Mouse (Mus musculus): ENCODE results near the gene Cabp7. TPM values are rescaled to one million over a fixed set of nuclear protein-coding genes. Genes with fewer than 3 reads are reported as not detected.

Gene Cabp7
- polyA plus RNA-seq, 1 experiment from 2014 or later = 0.17 TPM

GRCm38 (mm10) chr11:4772925-4773324, 26.3 kb upstream of the Cabp7 start:
- TF ChIP-seq CTCF (IDR thresholded peaks at IDR 0.05; ENCODE audit: low read depth) = peak; percentile 67
- Histone ChIP-seq H3K4me1 (ENCODE audit: insufficient read depth) (no peaks in the 10 kb centered on the region), H3K9me3 (ENCODE audit: low read depth, low read length) (no peaks in the 10 kb centered on the region), H3K36me3 (ENCODE audit: insufficient read depth) (peaks cover 4% of the 10 kb centered on the region), H3K27ac (ENCODE audit: low read depth) (no peak overlapping the region), H3K4me3 (ENCODE audit: low read depth, low read length) (no peak overlapping the region), H3K27me3 (ENCODE audit: insufficient read depth, low read length) (no peaks in the 10 kb centered on the region), H3K4me2 (no peak overlapping the region), H3K9ac (no peak overlapping the region)
- 26% methylated on average over 3 of the region's 3 CpGs for WGBS
- ATAC-seq (ENCODE audit: insufficient read depth) = no peak
- DNase-seq = peak; percentile 78

- Histone ChIP-seq H3K4me1 (ENCODE audit: insufficient read depth) (no peaks in the 10 kb centered on the region), H3K36me3 (ENCODE audit: insufficient read depth) (peaks cover 9% of the 10 kb centered on the region; the same call in 1 of the 2 replicates), H3K4me2 (no peak overlapping the region), H3K9ac (no peak overlapping the region), H3K4me3 (ENCODE audit: low read depth, low read length) (no peak overlapping the region), H3K27ac (ENCODE audit: low read depth) (no peak overlapping the region), H3K9me3 (ENCODE audit: low read depth, low read length) (no peaks in the 10 kb centered on the region), H3K27me3 (ENCODE audit: insufficient read depth, low read length) (no peaks in the 10 kb centered on the region)
- no peak for DNase-seq
- 78% methylated on average over 7 of the region's 7 CpGs for WGBS
- ATAC-seq (ENCODE audit: insufficient read depth) = no peak
- no peak for TF ChIP-seq CTCF (IDR thresholded peaks at IDR 0.05; ENCODE audit: low read depth)
These were observed 25.2 kb upstream of the Cabp7 start for GRCm38 (mm10) chr11:4771756-4772155.

DNA sequence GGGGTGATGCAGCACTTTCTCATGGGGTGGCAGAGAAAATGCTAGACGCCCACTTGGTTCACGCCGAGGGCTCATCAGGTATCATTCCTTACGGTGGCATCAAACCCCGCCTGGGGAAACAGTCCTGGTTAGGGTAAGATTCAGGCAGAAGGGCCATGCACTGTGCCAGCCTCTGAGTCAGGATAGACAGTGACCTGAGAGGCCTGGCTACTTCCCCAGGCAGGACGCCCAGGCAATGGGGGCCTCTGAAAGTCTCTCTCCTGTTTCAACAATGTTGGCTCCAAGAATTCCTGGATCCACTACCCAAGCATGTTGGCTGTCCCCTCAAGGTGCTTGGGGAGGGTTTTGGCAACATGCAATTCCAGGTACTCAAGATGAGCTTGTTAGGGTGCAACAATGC, 23.3 kb upstream of the Cabp7 start:
- Histone ChIP-seq H3K27me3 (ENCODE audit: insufficient read depth, low read length) (no peaks in the 10 kb centered on the region), H3K36me3 (ENCODE audit: insufficient read depth) (peaks cover 9% of the 10 kb centered on the region; the same call in 1 of the 2 replicates), H3K4me2 (no peak overlapping the region), H3K4me3 (ENCODE audit: low read depth, low read length) (no peak overlapping the region), H3K27ac (ENCODE audit: low read depth) (no peak overlapping the region), H3K9ac (no peak overlapping the region), H3K9me3 (ENCODE audit: low read depth, low read length) (no peaks in the 10 kb centered on the region), H3K4me1 (ENCODE audit: insufficient read depth) (no peaks in the 10 kb centered on the region)
- DNase-seq (no peak), ATAC-seq (ENCODE audit: insufficient read depth) (no peak)
- 91% methylated on average over 6 of the region's 6 CpGs for WGBS
- no peak for TF ChIP-seq CTCF (IDR thresholded peaks at IDR 0.05; ENCODE audit: low read depth)

DNA sequence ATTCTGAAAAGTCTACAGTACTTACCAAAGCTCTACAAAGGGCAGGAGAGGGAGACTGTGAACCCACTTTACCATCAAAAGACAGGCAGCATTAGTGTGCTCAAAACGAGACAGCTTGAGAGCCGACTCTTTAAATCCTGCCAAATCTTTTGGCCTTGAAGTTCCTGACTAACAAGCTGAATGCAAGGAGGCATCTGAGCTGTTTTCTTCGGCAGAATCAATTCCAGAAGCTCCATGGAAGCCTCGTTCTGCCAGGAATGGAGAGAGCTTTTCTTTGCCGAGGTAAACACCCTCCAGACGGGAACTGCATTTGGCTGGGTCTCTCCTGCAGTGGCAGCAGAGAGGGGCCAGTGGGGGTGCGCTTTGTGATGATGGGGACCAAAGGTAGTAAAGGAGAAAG, 22.7 kb upstream of the Cabp7 start:
- Histone ChIP-seq H3K4me2 (no peak overlapping the region), H3K9me3 (ENCODE audit: low read depth, low read length) (no peaks in the 10 kb centered on the region), H3K27me3 (ENCODE audit: insufficient read depth, low read length) (no peaks in the 10 kb centered on the region), H3K4me1 (ENCODE audit: insufficient read depth) (no peaks in the 10 kb centered on the region), H3K36me3 (ENCODE audit: insufficient read depth) (peaks cover 9% of the 10 kb centered on the region; the same call in 1 of the 2 replicates), H3K9ac (no peak overlapping the region), H3K4me3 (ENCODE audit: low read depth, low read length) (no peak overlapping the region), H3K27ac (ENCODE audit: low read depth) (no peak overlapping the region)
- 72% methylated on average over 7 of the region's 7 CpGs for WGBS
- DNase-seq = no peak
- no peak for TF ChIP-seq CTCF (IDR thresholded peaks at IDR 0.05; ENCODE audit: low read depth)
- ATAC-seq (ENCODE audit: insufficient read depth) = no peak

DNA sequence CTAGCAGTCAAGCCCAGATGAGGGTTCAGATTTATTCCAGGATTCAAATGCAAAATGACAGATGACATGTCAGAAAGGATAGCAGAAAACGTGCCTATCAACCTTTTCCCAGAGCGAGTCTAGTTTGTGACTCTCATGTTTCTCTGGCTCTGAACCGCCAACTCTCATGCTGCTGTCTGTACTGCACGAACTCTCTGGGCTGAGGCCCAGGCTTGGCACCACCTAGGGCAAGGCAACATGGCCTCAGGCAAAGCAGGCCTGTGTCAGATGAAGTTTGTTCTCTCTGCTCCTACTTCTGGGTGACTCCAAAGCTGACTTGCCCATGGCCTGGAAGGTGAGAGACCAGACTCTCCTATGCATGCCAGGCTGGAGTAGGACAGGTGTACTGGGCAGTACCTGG, 21.8 kb upstream of the Cabp7 start:
- Histone ChIP-seq H3K9me3 (ENCODE audit: low read depth, low read length) (no peaks in the 10 kb centered on the region), H3K4me1 (ENCODE audit: insufficient read depth) (no peaks in the 10 kb centered on the region), H3K4me2 (no peak overlapping the region), H3K27me3 (ENCODE audit: insufficient read depth, low read length) (no peaks in the 10 kb centered on the region), H3K27ac (ENCODE audit: low read depth) (no peak overlapping the region), H3K4me3 (ENCODE audit: low read depth, low read length) (no peak overlapping the region), H3K36me3 (ENCODE audit: insufficient read depth) (peaks cover 9% of the 10 kb centered on the region; the same call in 1 of the 2 replicates), H3K9ac (no peak overlapping the region)
- 83% methylated on average over 4 of the region's 4 CpGs for WGBS
- no peak for DNase-seq
- ATAC-seq (ENCODE audit: insufficient read depth) = no peak
- TF ChIP-seq CTCF (IDR thresholded peaks at IDR 0.05; ENCODE audit: low read depth) = no peak

DNA sequence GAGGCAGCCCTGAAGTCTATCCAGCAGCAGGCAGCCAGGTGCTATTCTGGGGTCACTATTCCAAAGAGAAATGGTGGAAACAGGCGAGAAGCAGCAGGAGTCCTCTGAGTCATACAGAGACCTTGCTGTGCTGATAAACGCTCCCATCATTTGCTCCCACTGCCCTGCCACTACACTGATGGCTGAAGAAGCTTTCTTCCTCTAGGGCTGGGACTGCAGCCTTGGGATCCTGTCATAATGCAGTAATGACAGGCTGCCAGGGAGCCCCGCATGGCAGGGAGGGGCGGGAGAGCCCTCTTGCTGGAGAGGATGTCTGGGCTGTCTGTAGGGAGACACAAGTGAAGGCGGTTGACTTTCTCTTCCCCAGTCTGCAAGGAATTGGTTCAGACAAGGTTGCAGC, 17.9 kb upstream of the Cabp7 start:
- 38% methylated on average over 5 of the region's 5 CpGs for WGBS
- H3K4me3 ChIP-seq (ENCODE audit: low read depth, low read length) = no peak overlapping the region

GRCm38 (mm10) chr11:4763631-4764030, 17.1 kb upstream of the Cabp7 start:
- Histone ChIP-seq H3K27ac (ENCODE audit: low read depth) (no peak overlapping the region), H3K27me3 (ENCODE audit: insufficient read depth, low read length) (0 out of 2 replicates have a peak, but pooled peaks cover 12% of the 10 kb centered on the region), H3K4me2 (no peak overlapping the region), H3K9me3 (ENCODE audit: low read depth, low read length) (no peaks in the 10 kb centered on the region), H3K4me1 (ENCODE audit: insufficient read depth) (peaks cover 2% of the 10 kb centered on the region; the same call in 1 of the 2 replicates), H3K9ac (no peak overlapping the region), H3K4me3 (ENCODE audit: low read depth, low read length) (no peak overlapping the region), H3K36me3 (ENCODE audit: insufficient read depth) (peaks cover 8% of the 10 kb centered on the region; the same call in 1 of the 2 replicates)
- TF ChIP-seq CTCF (IDR thresholded peaks at IDR 0.05; ENCODE audit: low read depth) = no peak
- WGBS = 6% methylated on average over 5 of the region's 5 CpGs
- DNase-seq = peak; percentile 79
- no peak for ATAC-seq (ENCODE audit: insufficient read depth)

More for the DNA sequence above, 17.9 kb upstream of the Cabp7 start:
- Histone ChIP-seq H3K9ac (no peak overlapping the region), H3K27me3 (ENCODE audit: insufficient read depth, low read length) (0 out of 2 replicates have a peak, but pooled peaks cover 12% of the 10 kb centered on the region), H3K9me3 (ENCODE audit: low read depth, low read length) (no peaks in the 10 kb centered on the region), H3K27ac (ENCODE audit: low read depth) (no peak overlapping the region), H3K4me1 (ENCODE audit: insufficient read depth) (peaks cover 2% of the 10 kb centered on the region; the same call in 1 of the 2 replicates), H3K4me2 (no peak overlapping the region), H3K36me3 (ENCODE audit: insufficient read depth) (peaks cover 9% of the 10 kb centered on the region; the same call in 1 of the 2 replicates)
- DNase-seq (no peak), ATAC-seq (ENCODE audit: insufficient read depth) (no peak)
- no peak for TF ChIP-seq CTCF (IDR thresholded peaks at IDR 0.05; ENCODE audit: low read depth)

Data from lung, embryonic 14.5 days (tissue).